Comparison of ENCODE assay signal across 23 mouse cellular contexts in the genomic region with DNA sequence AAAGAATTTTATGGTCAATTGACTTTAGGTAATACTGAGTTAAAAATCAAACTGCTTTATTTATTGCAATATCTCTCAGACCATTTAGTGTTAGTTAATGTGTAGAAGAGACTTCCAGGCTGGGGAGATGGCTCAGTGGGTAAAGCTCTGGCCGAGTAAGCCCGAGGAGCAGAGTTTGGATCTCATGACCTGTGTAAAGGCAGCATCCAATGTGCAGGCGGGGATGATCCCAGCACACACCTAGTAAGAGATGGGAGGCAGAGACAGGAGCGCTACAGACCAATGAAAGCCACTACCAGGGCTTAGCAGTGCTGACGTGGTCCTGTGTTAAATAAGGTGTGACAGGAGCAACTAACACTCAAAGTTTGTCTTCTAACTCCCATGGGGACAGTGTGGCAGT.
"Had no signal": no experiment of that assay in that cellular context is flagged by ENCODE, and none has a peak within 500 bp of the region (broad histone marks: within the 10 kb centered on the region; RNA-seq: fewer than 3 reads in every experiment).

No protein-coding gene starts in this region.

- H3K4me2 ChIP-seq: limb, embryonic 13.5 days; liver, embryonic 12.5 days; liver, embryonic 15.5 days; lung, embryonic 15.5 days; midbrain, embryonic 12.5 days; midbrain, embryonic 15.5 days; neural tube, embryonic 12.5 days; neural tube, embryonic 15.5 days had no signal

- H3K9ac ChIP-seq: limb, embryonic 13.5 days; liver, embryonic 12.5 days; liver, embryonic 15.5 days; lung, embryonic 15.5 days; midbrain, embryonic 12.5 days; midbrain, embryonic 15.5 days; neural tube, embryonic 12.5 days; neural tube, embryonic 15.5 days had no signal

- H3K27me3 ChIP-seq: limb, embryonic 13.5 days; liver, embryonic 12.5 days; liver, embryonic 15.5 days; lung, embryonic 15.5 days; midbrain, embryonic 12.5 days; midbrain, embryonic 15.5 days; neural tube, embryonic 12.5 days; neural tube, embryonic 15.5 days had no signal

- H3K4me3 ChIP-seq: layer of hippocampus, adult 2 months; limb, embryonic 10.5 days; limb, embryonic 13.5 days; liver, embryonic 12.5 days; liver, embryonic 15.5 days; lung, embryonic 15.5 days; midbrain, embryonic 12.5 days; midbrain, embryonic 15.5 days; neural tube, embryonic 12.5 days; neural tube, embryonic 15.5 days had no signal

- H3K36me3 ChIP-seq: limb, embryonic 10.5 days; limb, embryonic 13.5 days; liver, embryonic 12.5 days; liver, embryonic 15.5 days; lung, embryonic 15.5 days; midbrain, embryonic 12.5 days; midbrain, embryonic 15.5 days; neural tube, embryonic 12.5 days; neural tube, embryonic 15.5 days had no signal

- H3K9me3 ChIP-seq: limb, embryonic 10.5 days; limb, embryonic 13.5 days; liver, embryonic 12.5 days; liver, embryonic 15.5 days; lung, embryonic 15.5 days; midbrain, embryonic 12.5 days; midbrain, embryonic 15.5 days; neural tube, embryonic 12.5 days; neural tube, embryonic 15.5 days had no signal

- H3K27ac ChIP-seq: layer of hippocampus, adult 2 months; limb, embryonic 10.5 days; limb, embryonic 13.5 days; liver, embryonic 12.5 days; liver, embryonic 15.5 days; lung, embryonic 15.5 days; midbrain, embryonic 12.5 days; midbrain, embryonic 15.5 days; neural tube, embryonic 12.5 days; neural tube, embryonic 15.5 days; stomach, postnatal 0 days had no signal

- H3K4me1 ChIP-seq: limb, embryonic 10.5 days; liver, embryonic 12.5 days; liver, embryonic 15.5 days; lung, embryonic 15.5 days; midbrain, embryonic 12.5 days; midbrain, embryonic 15.5 days; neural tube, embryonic 12.5 days; neural tube, embryonic 15.5 days had no signal

- DNase-seq: layer of hippocampus, adult 9-11 months; liver; lung, adult 18-20 months; lung, postnatal 10 days; lung, postnatal 4 days; right cerebral cortex, adult 18-20 months; right cerebral cortex, postnatal 14 days; right cerebral cortex, postnatal 4 days; thymus, adult 2 months; thymus, postnatal 25 days had no signal

- ATAC-seq: inflammation-experienced regulatory T-cells, adult 6 months; intestine, embryonic 16.5 days; liver, embryonic 12.5 days; midbrain, embryonic 15.5 days had no signal
